Comparison of ENCODE assay signal across 12 mouse cellular contexts in genomic region chr14:76632763-76633162, GRCm38 (mm10).
"Had no signal": no experiment of that assay in that cellular context is flagged by ENCODE, and none has a peak within 500 bp of the region (broad histone marks: within the 10 kb centered on the region; RNA-seq: fewer than 3 reads in every experiment).

No protein-coding gene starts in this region.

- DNase-seq: kidney, adult 8-10 months; kidney, postnatal 14 days; liver; lung, adult 18-20 months; midbrain, embryonic 14.5 days; thymus, postnatal 36 days had no signal

- ATAC-seq: inflammation-experienced regulatory T-cells, adult 6 months; intestine, postnatal 0 days had no signal

- H3K4me3 ChIP-seq: left cerebral cortex, adult 2 months; limb, embryonic 12.5 days; neural tube, embryonic 12.5 days had no signal

- H3K27ac ChIP-seq: left cerebral cortex, adult 2 months; limb, embryonic 12.5 days; liver, embryonic 14.5 days; neural tube, embryonic 12.5 days had no signal
